Mouse (Mus musculus) bone marrow macrophage, adult 2 months (primary cell): ENCODE results near the gene Ica1.

Experiments
- CTCF ChIP-seq: IDR thresholded peaks from 2 replicates; pipeline ENCODE4 v1.5.1; 2012; ENCODE audit warnings: low read depth, mild to moderate bottlenecking, low read length, moderate library complexity
- POLR2A ChIP-seq: IDR thresholded peaks from 2 replicates; pipeline ENCODE4 v1.6.1; 2012; ENCODE audit warnings: mild to moderate bottlenecking, low read depth, low read length, borderline replicate concordance

- TF ChIP-seq POLR2A (no peak), CTCF (no peak)
These were observed 6.7 kb downstream of the Ica1 start for GRCm38 (mm10) chr6:8771539-8771938.
